Mouse (Mus musculus) heart, embryonic 16.5 days (tissue): Measurements from ENCODE around the gene Olfr1445. TPM values are rescaled to one million over a fixed set of nuclear protein-coding genes. Genes with fewer than 3 reads are reported as not detected.

ENCODE experiments used
- ATAC-seq: fragments of 200-750 bp; cut with Nextera tagmentation; replicated peaks from 2 replicates; pipeline ENCODE4 v1.8.0; 2017; ENCODE audit warnings: moderate number of reproducible peaks; ENCODE audit not compliant: insufficient read depth, low FRiP score; ENCODE audit errors: extremely low read depth
- H3K27ac ChIP-seq: fragments of 300-500 bp; sonication (generic); 2 replicates; pipeline ENCODE4 v1.5.1; 2014; ENCODE audit warnings: mild to moderate bottlenecking, low read length, control low read depth, moderate library complexity
- H3K27me3 ChIP-seq: fragments of 300-500 bp; sonication (generic); 2 replicates; pipeline ENCODE4 v1.6.1; 2014; ENCODE audit warnings: low read length, mixed read lengths; ENCODE audit not compliant: control insufficient read depth, insufficient read depth
- H3K36me3 ChIP-seq: fragments of 300-500 bp; sonication (generic); 2 replicates; pipeline ENCODE4 v1.6.1; 2014; ENCODE audit not compliant: control insufficient read depth, insufficient read depth
- H3K4me1 ChIP-seq: fragments of 300-500 bp; sonication (generic); 2 replicates; pipeline ENCODE4 v1.6.1; 2014; ENCODE audit warnings: low read length, mixed read lengths; ENCODE audit not compliant: control insufficient read depth, insufficient read depth
- H3K4me2 ChIP-seq: fragments of 300-500 bp; sonication (generic); 2 replicates; pipeline ENCODE4 v1.6.1; 2014; ENCODE audit warnings: low read depth, mild to moderate bottlenecking, control low read depth, low read length
- H3K4me3 ChIP-seq: fragments of 300-500 bp; sonication (generic); 2 replicates; pipeline ENCODE4 v1.5.1; 2014; ENCODE audit warnings: mild to moderate bottlenecking, control low read depth, low read length
- H3K9ac ChIP-seq: fragments of 300-500 bp; sonication (generic); 2 replicates; pipeline ENCODE4 v1.6.1; 2014; ENCODE audit warnings: low read length, control low read depth
- H3K9me3 ChIP-seq: fragments of 300-500 bp; sonication (generic); replicated peaks from 2 replicates; pipeline ENCODE4 v1.6.1; 2016; ENCODE audit warnings: low read length; ENCODE audit not compliant: control insufficient read depth
- WGBS: fragments of 180-500 bp; shearing (Covaris S2); extraction: QIAGEN DNeasy Blood & Tissue Kit; methylation state at CpG from one replicate; pipeline ENCODE4 v1.1.7; 2014; 5-methylcytosine and 5-hydroxymethylcytosine counted together
- polyA plus RNA-seq: library from polyadenylated mRNA; unstranded; fragments of >200 nt; fragmentation: Nextera tagmentation; extraction: Ambion mirVana; gene quantifications from 2 replicates; pipeline ENCODE4 v1.2.1, GENCODE M21; 2015

The Olfr1445 gene
- polyA plus RNA-seq: not detected in 2 replicates

DNA sequence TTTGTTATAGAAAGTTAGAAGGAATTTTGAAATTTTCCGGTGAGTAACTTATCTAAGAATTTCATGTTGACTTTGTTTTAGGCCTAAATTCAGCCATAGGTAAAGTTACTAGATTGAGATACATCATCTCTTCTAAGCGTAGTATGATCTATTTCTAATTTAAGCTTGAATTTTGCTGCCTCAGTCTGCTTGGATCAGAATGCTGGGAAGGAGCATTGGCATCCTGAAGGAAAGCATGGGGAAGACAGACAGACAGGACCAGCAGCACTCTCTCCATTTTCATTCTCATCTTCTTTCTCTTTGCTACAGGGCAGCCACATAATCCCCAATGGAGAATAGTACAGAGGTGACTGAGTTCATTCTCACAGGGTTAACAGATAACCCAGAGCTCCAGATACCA is at the start of gene Olfr1445:
TSS of gene Olfr1445 (plus strand) at position 301 of the 400 bp plus-strand sequence.
- WGBS: 73% methylated on average over 2 of the region's 2 CpGs
- no peaks in the 10 kb centered on the region for H3K4me1 ChIP-seq
- ATAC-seq: no peak

GRCm38 (mm10) chr19:12838507-12838906 is 45.1 kb upstream of the Olfr1445 start:
- Histone ChIP-seq H3K27ac (no peak overlapping the region), H3K36me3 (no peaks in the 10 kb centered on the region), H3K9me3 (no peaks in the 10 kb centered on the region), H3K4me1 (no peaks in the 10 kb centered on the region), H3K4me3 (no peak overlapping the region), H3K4me2 (no peak overlapping the region), H3K27me3 (no peaks in the 10 kb centered on the region), H3K9ac (no peak overlapping the region)
- no peak for ATAC-seq
- WGBS: 72% methylated on average over 1 of the region's 1 CpGs

More for the DNA sequence above, at the start of gene Olfr1445:
- Histone ChIP-seq H3K4me2 (no peak within 1 kb of the TSS), H3K27ac (no peak within 1 kb of the TSS), H3K9me3 (no peaks in the 10 kb centered on the region), H3K36me3 (no peaks in the 10 kb centered on the region), H3K9ac (no peak within 1 kb of the TSS), H3K27me3 (no peaks in the 10 kb centered on the region), H3K4me3 (no peak within 1 kb of the TSS)

GRCm38 (mm10) chr19:12846382-12846781 is 37.3 kb upstream of the Olfr1445 start, which contains the start of gene Gm5244:
TSS of gene Gm5244 (plus strand) at chr19:12846682.
- ATAC-seq: no peak
- no peak within 1 kb of the TSS for H3K27ac ChIP-seq
- no peaks in the 10 kb centered on the region for H3K36me3 ChIP-seq
- no peaks in the 10 kb centered on the region for H3K27me3 ChIP-seq
- no peaks in the 10 kb centered on the region for H3K4me1 ChIP-seq
- no peak within 1 kb of the TSS for H3K9ac ChIP-seq
- H3K4me2 ChIP-seq: no peak within 1 kb of the TSS
- no peaks in the 10 kb centered on the region for H3K9me3 ChIP-seq
- no peak within 1 kb of the TSS for H3K4me3 ChIP-seq

DNA sequence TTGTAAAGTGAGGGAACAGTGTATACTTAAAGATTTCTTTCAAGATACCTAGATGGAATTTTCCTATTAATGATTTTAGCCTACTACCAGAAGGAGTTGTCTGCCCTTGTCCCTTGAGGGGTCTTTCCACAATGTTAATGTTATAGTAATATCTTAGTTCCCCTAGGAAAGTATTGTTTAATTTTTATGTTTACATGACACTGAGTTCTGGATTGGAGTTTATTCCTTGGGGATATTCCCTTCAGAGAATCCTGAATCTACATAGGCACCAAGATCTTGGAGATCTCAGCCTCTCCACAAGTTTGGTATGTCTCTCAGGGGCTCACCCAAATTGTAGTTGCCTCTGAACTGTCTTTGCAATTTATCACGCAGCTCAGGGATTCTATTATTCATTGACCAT is 26.7 kb upstream of the Olfr1445 start, which contains the start of gene Olfr1444:
TSS of gene Olfr1444 (plus strand) at position 301 of the 400 bp plus-strand sequence.
- no peak for ATAC-seq
- no peaks in the 10 kb centered on the region for H3K4me1 ChIP-seq
- H3K36me3 ChIP-seq: no peaks in the 10 kb centered on the region
- no peaks in the 10 kb centered on the region for H3K27me3 ChIP-seq
- no peaks in the 10 kb centered on the region for H3K9me3 ChIP-seq
- WGBS: 36% methylated on average over 1 of the region's 1 CpGs
- no peak within 1 kb of the TSS for H3K9ac ChIP-seq
- no peak within 1 kb of the TSS for H3K4me2 ChIP-seq
- H3K4me3 ChIP-seq: no peak within 1 kb of the TSS
- no peak within 1 kb of the TSS for H3K27ac ChIP-seq

- H3K27ac ChIP-seq: no peak within 1 kb of the TSS
- H3K27me3 ChIP-seq: no peaks in the 10 kb centered on the region
- no peaks in the 10 kb centered on the region for H3K4me1 ChIP-seq
- ATAC-seq: no peak
- no peaks in the 10 kb centered on the region for H3K9me3 ChIP-seq
- H3K4me3 ChIP-seq: no peak within 1 kb of the TSS
- no peak within 1 kb of the TSS for H3K4me2 ChIP-seq
- H3K36me3 ChIP-seq: no peaks in the 10 kb centered on the region
- WGBS: 63% methylated on average over 1 of the region's 1 CpGs
- H3K9ac ChIP-seq: no peak within 1 kb of the TSS
Measured at GRCm38 (mm10) chr19:12893424-12893823, 9.8 kb downstream of the Olfr1445 start, which contains the start of gene Olfr1446. TSS of gene Olfr1446 (minus strand) at chr19:12893524.

DNA sequence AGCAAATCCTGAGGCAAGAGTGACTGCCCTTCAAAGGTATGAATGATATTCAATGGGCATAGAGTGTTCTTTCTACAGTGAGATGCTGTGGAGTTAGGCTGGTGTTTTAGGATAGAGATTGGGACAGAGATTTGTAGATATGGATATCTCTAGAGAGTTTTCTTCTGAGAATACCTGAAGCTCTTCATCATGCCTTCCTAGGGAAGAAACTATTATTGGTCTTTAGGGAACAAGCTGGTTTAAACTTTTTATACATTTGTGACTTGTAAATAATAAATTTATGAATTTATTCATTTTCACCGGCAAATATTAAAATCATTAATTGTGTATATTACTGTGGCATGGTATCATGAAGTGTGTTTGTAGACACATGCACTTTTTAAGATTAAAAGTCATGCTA is 20.0 kb downstream of the Olfr1445 start, which contains the start of gene Olfr1447:
TSS of gene Olfr1447 (minus strand) at position 101 of the 400 bp plus-strand sequence.
- 84% methylated on average over 1 of the region's 1 CpGs for WGBS
- Histone ChIP-seq H3K4me2 (no peak within 1 kb of the TSS), H3K4me1 (no peaks in the 10 kb centered on the region), H3K27me3 (no peaks in the 10 kb centered on the region), H3K36me3 (no peaks in the 10 kb centered on the region), H3K9ac (no peak within 1 kb of the TSS), H3K4me3 (no peak within 1 kb of the TSS), H3K9me3 (no peaks in the 10 kb centered on the region; the same call in 1 of the 2 replicates), H3K27ac (no peak within 1 kb of the TSS)
- no peak for ATAC-seq

- ATAC-seq: no peak
Measured at GRCm38 (mm10) chr19:12924319-12924718, 40.7 kb downstream of the Olfr1445 start, which contains the start of gene Olfr1448. TSS of gene Olfr1448 (minus strand) at chr19:12924419.

DNA sequence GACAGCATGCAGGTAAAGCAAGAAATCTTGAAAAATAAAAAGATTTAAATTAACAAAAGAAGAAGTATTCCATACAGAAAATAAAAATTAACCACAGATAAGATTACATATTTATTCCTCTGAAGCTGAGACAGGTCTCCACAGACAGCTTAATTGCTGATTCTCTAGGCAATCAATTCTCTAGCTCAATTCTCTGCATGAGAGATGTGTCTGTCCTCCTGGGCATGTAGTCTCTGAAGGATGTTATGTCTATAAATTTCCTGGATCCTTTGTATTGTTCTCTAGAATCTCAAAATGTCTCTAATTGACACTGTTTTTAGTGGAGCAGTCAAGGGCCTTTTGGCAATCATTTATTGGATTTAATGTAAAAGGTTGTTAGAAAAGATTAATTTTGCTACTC is 46.9 kb downstream of the Olfr1445 start, which contains the start of gene Olfr1449:
TSS of gene Olfr1449 (plus strand) at position 301 of the 400 bp plus-strand sequence.
- no peak within 1 kb of the TSS for H3K4me2 ChIP-seq
- H3K4me3 ChIP-seq: no peak within 1 kb of the TSS

More at GRCm38 (mm10) chr19:12924319-12924718, 40.7 kb downstream of the Olfr1445 start, which contains the start of gene Olfr1448:
- Histone ChIP-seq H3K27me3 (no peaks in the 10 kb centered on the region), H3K9me3 (no peaks in the 10 kb centered on the region), H3K4me2 (no peak within 1 kb of the TSS), H3K4me1 (no peaks in the 10 kb centered on the region), H3K9ac (no peak within 1 kb of the TSS), H3K4me3 (no peak within 1 kb of the TSS), H3K27ac (no peak within 1 kb of the TSS), H3K36me3 (no peaks in the 10 kb centered on the region)
- WGBS: 59% methylated on average over 1 of the region's 1 CpGs

More for the DNA sequence above, 46.9 kb downstream of the Olfr1445 start, which contains the start of gene Olfr1449:
- no peak within 1 kb of the TSS for H3K9ac ChIP-seq
- ATAC-seq: no peak
- no peak within 1 kb of the TSS for H3K27ac ChIP-seq
- H3K27me3 ChIP-seq: no peaks in the 10 kb centered on the region
- no peaks in the 10 kb centered on the region for H3K9me3 ChIP-seq
- H3K4me1 ChIP-seq: no peaks in the 10 kb centered on the region
- H3K36me3 ChIP-seq: no peaks in the 10 kb centered on the region
